Mouse (Mus musculus) right cerebral cortex, adult 2 months (tissue): ENCODE results near the gene Mea1.

ENCODE experiments used
- DNase-seq, 2 experiments: peaks; one replicate each; pipeline ENCODE4 v3.0.0; 2021 to 2022; ENCODE audit warnings: low spot score in 2 of 2

Gene Mea1

GRCm38 (mm10) chr17:46704887-46705835, 26.6 kb downstream of the Mea1 start, which contains the start of gene Ppp2r5d:
Ppp2r5d (minus strand) TSS chr17:46705111.
- peak; percentile 95 to 98 for DNase-seq

DNA sequence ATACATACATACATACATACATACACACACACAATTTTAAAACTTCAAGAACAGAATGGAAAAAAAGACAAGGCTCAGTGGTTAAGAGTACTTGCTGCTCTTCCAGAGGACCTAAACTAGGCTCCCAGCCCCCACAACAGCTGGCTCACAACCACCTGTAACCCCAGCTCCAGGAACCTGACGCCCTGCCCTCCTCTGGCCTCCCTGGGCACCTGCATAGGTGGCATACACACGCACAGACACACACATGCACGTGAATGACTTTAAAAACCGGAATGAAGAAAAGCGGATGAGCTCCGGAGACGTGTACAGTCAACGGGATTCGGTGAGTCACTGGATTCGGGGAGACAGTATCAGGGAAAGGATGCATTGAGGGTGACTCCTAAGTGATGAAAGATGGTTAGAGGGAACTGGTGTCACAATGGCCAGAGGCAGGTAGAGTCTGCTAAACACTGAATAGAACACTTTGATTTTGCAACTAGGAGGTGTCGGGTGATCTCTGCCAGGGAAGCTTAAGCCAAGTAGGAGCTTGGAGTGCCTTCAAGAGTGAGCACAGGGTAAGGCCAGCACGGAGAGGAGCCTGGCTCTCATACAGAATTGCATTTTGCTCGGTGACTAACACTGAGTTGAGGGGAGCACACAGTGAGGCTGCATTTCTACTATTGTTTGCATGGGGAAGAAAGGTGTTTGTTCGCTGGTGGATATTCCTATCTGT, 27.9 kb downstream of the Mea1 start:
- no peak for DNase-seq

- peak; percentile 92 to 93 for DNase-seq
Measured at GRCm38 (mm10) chr17:46710959-46711597, 32.5 kb downstream of the Mea1 start, which contains the start of gene Pex6. Pex6 (plus strand) TSS chr17:46711463.

DNA sequence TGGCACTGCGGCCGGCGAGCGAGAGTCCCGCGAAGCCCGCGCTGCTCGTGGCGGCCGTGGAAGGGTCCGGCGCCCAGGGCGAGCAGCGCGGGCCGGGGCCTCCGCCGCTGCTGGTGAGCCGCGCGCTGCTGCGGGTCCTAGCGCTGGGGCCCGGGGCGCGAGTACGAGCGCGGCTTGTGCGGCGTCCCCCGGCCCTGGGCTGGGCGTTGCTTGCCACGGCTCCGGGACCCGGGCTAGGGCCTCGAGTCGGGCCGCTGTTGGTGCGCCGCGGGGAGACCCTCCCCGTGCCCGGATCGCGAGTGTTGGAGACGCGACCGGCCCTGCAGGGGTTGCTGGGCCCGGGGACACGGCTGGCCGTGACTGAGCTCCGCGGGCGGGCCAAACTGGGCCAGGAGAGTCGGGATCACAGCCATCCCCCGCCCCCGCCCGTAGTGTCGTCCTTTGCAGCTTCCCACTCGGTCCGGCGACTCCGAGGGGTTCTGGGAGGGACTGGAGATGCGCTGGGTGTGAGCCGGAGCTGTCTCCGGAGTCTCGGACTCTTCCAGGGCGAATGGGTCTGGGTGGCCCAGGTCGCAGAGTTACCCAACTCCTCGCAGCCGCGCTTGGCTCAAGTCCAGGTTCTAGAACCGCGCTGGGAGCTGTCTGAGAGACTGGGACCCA, 33.1 kb downstream of the Mea1 start:
- DNase-seq = peak; percentile 17 to 28

- no peak for DNase-seq
Measured at GRCm38 (mm10) chr17:46712442-46712841, 33.8 kb downstream of the Mea1 start.

DNA sequence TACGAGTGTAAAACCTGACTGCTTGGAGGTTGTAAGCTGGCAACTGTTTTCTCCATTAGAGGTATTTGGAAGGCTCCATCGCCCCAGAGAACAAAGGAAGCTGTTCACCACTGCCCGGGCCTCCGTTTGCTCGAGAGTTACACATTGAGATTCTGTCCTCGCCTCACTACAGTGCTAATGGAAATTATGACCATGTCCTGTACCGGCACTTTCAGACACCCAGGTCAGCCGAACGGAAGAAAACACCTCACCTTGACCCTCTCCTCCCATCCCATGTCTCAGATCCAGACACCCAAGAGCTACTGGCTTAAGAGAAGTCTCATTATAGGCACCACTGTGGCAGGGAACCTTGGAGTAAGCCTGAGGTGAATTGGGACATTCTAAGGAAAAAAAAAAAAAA, 35.3 kb downstream of the Mea1 start:
- no peak for DNase-seq

DNA sequence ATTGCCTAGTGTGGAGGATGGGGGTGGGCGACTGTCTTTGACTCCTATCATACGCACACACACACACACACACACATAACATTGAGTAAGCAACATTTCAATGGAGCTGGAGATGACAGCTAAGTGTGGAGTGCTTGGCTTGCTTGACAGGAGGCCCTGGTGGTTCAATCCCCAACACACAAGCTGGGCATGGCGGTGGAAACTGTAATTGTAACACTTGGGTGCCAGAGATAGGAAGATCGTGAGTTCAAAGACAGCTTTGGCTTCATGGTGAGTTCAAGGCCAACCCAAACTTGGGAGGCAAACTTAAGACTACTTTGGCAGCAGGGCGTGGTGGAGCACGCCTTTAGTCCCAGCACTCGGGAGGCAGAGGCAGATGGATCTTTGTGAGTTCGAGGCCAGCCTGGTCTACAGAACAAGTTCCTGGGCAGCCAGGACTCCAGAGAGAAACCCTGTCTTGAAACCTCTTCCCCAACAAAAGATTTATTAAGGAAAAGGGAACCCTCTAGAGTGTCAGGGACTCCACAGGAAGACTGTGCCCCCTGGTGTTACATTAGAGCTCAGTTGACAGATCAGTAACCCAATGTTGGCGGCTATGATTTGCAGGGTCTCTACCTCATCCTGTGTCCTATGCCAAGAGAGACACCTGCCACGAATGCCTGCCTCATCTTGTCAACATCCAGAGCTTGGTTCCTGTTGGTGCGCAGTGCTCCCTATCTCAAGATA, 36.3 kb downstream of the Mea1 start:
- DNase-seq = no peak

DNA sequence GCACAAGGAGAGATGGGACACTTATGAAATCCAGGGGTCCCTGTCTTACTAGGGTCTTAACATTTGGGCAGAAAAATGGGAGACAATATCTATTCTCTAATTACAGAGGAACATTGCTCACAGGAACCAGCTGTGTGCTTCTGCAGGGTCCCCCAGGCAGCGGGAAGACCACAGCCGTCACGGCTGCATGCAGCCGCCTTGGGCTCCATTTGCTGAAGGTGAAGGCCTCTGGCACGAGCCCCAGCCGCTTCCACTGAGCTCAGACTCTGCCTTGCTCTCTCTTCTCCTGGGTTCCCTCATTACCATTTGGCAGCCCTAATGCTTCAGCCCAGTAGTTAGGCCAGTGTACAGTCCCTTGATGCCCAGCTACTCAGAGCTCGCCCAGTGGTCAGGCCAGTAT, 42.5 kb downstream of the Mea1 start:
- no peak for DNase-seq

GRCm38 (mm10) chr17:46724477-46725084, 46.0 kb downstream of the Mea1 start:
- no peak for DNase-seq

- DNase-seq = no peak
Measured at GRCm38 (mm10) chr17:46725273-46725672, 46.7 kb downstream of the Mea1 start.

DNA sequence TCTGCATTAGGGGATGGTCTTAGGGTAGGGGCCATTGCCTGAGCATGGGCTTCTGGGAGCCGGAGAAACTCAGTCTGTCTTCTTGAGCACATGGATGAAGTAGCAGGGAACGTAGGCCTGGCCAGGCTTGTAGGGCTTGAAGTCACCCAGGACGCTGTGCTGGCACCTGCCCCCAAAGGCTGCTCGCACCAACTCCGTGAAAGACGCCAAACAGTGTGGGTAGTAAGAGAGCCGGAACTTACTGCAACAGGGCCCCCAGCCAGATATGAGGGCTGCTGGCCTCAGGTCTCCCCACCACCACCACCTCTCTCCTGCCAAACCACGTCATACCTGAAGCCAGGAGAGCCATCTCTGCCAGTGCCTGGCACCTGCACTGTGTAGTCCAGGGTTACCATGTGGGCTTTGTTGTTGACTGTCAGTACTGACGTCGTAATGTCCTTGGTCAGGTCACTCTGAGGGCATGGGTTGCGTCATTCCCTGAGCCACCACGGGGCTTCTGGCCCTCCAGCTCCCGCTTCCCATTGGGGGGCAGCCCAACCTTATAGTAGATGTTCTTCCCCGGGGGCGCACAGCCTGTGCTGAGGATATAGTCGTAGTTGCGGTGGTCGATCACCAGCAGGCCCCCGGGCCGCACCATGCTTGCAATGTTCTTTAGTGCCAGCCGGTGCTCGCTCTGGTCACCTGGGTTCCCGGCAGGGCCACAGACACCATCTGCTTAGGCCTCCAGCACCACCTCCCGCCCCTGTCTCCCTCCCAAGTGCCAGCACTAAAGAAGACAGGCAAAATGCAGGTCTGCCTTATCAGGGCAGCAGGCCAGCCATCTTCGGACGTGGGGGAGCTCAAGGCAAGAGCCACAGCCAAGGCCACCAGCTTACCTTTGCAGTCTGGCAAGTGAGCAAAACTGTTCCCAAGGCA, 47.4 kb downstream of the Mea1 start:
- no peak for DNase-seq

DNA sequence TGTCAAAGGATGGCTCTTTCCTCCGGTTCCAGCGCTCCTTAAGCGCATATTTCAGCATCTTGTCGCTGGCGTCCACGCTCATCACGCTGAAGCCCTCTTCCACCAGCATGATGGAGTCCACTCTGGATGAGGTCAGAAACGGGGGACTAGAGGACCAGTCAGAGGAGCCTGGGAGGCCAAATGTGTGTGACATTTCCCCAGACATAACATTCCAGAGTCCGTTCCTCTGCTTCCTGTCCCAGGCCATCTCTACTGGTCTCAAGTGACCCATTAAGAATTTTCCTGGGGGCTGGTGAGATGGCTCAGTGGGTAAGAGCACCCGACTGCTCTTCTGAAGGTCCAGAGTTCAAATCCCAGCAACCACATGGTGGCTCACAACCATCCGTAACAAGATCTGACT, 48.7 kb downstream of the Mea1 start:
- no peak for DNase-seq

- no peak for DNase-seq
Measured at GRCm38 (mm10) chr17:46728021-46728420, 49.4 kb downstream of the Mea1 start.

GRCm38 (mm10) chr17:46728496-46728895, 49.9 kb downstream of the Mea1 start:
- DNase-seq = no peak

- DNase-seq = no peak
Measured at GRCm38 (mm10) chr17:46728904-46729318, 50.3 kb downstream of the Mea1 start, which contains the start of gene Gnmt. Gnmt (minus strand) TSS chr17:46729168.
